Mouse (Mus musculus) embryo, embryonic 11 days (tissue): ENCODE measurements around the gene Sf3b4.

Source experiments
- DNase-seq: peaks from one replicate; pipeline ENCODE4 v3.0.0-alpha.2; 2015

Sf3b4 gene

DNA sequence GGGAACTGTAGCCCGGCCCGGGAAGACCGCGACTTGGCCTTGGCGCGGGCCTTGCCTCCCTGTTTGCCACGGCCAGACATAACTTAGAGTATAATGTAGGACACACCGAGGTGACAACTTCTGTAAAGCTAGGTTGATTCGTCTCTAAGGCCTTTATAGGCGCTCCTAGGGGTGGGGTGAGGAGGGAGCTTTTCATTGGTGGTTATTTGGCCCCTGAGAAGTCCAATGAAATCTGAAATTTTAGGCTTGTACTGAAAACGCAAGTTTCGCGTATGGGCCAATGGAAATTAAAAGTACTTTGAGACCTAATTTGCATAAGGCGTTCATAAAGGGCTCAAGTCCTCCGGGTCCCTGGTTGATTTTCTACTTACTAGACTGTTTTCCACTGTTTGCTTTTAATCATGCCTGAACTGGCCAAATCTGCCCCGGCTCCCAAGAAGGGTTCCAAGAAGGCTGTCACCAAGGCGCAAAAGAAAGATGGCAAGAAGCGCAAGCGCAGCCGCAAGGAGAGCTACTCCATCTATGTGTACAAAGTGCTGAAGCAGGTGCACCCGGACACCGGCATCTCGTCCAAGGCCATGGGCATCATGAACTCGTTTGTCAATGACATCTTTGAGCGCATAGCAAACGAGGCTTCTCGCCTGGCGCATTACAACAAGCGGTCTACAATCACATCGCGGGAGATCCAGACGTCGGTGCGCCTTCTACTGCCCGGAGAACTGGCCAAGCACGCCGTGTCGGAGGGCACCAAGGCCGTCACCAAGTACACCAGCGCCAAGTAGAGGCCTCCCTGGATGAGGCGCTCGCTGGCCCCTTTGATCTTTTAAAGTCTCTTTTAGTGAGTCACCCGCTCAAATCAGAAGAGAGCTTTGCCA is 48.9 kb downstream of the Sf3b4 start, which contains the start of the genes Hist2h2ac and Hist2h2be:
Gene Hist2h2ac, minus strand, starts transcription at position 116 of the 875 bp plus-strand sequence.
Gene Hist2h2be, plus strand, starts transcription at position 355 of the 875 bp plus-strand sequence.
- peak; percentile 94 for DNase-seq

DNA sequence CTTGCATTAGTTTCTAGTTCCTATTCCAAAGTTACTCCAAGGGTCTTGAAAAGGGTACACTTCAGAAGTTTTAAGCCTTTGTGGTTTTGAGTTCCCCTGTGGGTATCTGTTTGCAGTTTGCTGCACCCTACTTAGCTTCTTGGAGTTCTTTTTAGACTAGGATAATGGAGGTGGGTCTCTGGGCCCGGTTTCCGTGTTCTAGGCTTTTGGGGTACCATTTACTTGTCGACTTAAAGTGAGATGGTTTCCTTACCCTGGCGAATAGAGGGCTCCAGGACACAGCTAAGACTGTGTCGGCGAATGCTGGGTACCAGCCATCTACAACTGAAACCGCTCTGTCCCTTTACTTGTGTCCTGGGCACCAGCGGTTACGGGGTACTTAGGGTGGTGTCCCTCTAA is 49.5 kb downstream of the Sf3b4 start:
- DNase-seq = peak; percentile 23

DNA sequence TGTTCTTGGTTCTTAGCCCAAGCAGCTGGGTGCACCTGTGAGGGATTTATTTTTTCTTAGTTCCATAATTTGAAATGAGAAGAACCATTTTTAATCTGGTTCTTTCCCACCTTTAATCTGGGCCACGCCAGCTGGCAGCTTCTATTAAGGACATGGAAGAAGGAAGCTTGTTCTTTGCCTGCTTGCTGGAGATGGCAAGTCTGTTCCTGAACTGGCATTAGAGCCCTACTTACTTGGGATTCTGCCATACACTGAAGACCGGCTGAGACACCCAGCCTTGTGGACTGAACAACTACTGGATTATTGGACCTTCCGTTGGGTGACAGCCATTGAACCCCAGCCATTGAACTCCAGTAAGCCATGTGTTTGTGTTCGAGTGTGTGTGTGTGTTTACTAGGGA is 50.6 kb downstream of the Sf3b4 start:
- DNase-seq = no peak

DNA sequence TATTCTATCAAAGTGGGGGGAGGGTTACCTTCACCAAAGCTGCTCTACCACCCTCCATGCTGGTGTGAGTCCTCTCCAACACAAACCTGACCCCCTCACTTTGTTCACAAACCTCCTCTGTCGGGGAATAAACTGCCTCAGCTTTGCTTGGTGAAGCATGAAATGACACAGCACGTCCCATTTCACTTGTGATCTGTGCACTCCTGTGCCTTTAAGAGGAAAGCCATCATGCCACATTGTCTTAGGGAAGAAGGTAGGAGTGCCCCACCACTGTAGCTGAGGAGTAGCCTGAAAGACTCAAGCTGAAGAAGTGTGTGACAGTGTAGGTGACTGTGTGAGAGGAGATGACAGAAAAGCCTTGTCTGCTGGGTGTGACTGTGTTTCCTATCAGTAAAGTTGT is 53.3 kb downstream of the Sf3b4 start:
- DNase-seq = no peak
